Mouse (Mus musculus) heart, embryonic 10.5 days (tissue): ENCODE results near the gene Rfc4. TPM values are rescaled to one million over a fixed set of nuclear protein-coding genes. Genes with fewer than 3 reads are reported as not detected.
"Not testable (repeated sequence)": the region's sequence is repeated elsewhere in the genome, so short reads cannot be mapped to it uniquely, and the experiment has no call there.

Source experiments
- DNase-seq: peaks from one replicate; pipeline ENCODE4 v3.0.0-alpha.2; 2017; ENCODE audit warnings: low spot score
- H3K27ac ChIP-seq: fragments of 300-500 bp; sonication (generic); 2 replicates; pipeline ENCODE4 v1.5.1; 2016; ENCODE audit warnings: mild to moderate bottlenecking
- H3K27me3 ChIP-seq: fragments of 300-500 bp; sonication (generic); 2 replicates; pipeline ENCODE4 v1.6.1; 2016; ENCODE audit warnings: mild to moderate bottlenecking; ENCODE audit not compliant: poor library complexity, insufficient read depth, severe bottlenecking
- H3K36me3 ChIP-seq: fragments of 300-500 bp; sonication (generic); 2 replicates; pipeline ENCODE4 v1.6.1; 2016; ENCODE audit warnings: mild to moderate bottlenecking, moderate library complexity
- H3K4me1 ChIP-seq: fragments of 300-500 bp; sonication (generic); 2 replicates; pipeline ENCODE4 v1.6.1; 2016; ENCODE audit warnings: mild to moderate bottlenecking
- H3K4me3 ChIP-seq: fragments of 300-500 bp; sonication (generic); 2 replicates; pipeline ENCODE4 v1.5.1; 2016; ENCODE audit warnings: mild to moderate bottlenecking, moderate library complexity
- H3K9me3 ChIP-seq: fragments of 300-500 bp; sonication (generic); 2 replicates; pipeline ENCODE4 v1.6.1; 2016; ENCODE audit warnings: mild to moderate bottlenecking, moderate library complexity
- WGBS: fragments of 180-500 bp; shearing (Covaris S2); methylation state at CpG from one replicate; pipeline ENCODE4 v1.1.7; 2016; 5-methylcytosine and 5-hydroxymethylcytosine counted together
- microRNA-seq: library from miRNA; unstranded; fragments of <30 nt; microRNA quantifications from one replicate; pipeline ENCODE4, GENCODE M21; 2017
- polyA plus RNA-seq: library from polyadenylated mRNA; unstranded; fragments of >200 nt; fragmentation: Nextera tagmentation; extraction: Ambion mirVana; gene quantifications from 2 replicates; pipeline ENCODE4 v1.2.1, GENCODE M21; 2016

Rfc4 gene
- polyA plus RNA-seq, 1 experiment from 2014 or later, result 158 TPM

- no peaks in the 10 kb centered on the region for H3K27me3 ChIP-seq
- no peak overlapping the region for H3K27ac ChIP-seq
- no peak for DNase-seq
- no peak overlapping the region for H3K4me3 ChIP-seq
- WGBS, result 83% methylated on average over 6 of the region's 6 CpGs
- H3K4me1 ChIP-seq, result no peaks in the 10 kb centered on the region
- H3K36me3 ChIP-seq, result no peaks in the 10 kb centered on the region
- H3K9me3 ChIP-seq, result no peaks in the 10 kb centered on the region
These were observed 33.4 kb downstream of the Rfc4 start for GRCm38 (mm10) chr16:23094136-23094535.

GRCm38 (mm10) chr16:23093321-23093953 is 34.1 kb downstream of the Rfc4 start:
- H3K4me3 ChIP-seq, result no peak overlapping the region
- peak; percentile 71 for DNase-seq
- WGBS, result 78% methylated on average over 13 of the region's 13 CpGs
- H3K27ac ChIP-seq, result no peak overlapping the region
- H3K9me3 ChIP-seq, result no peaks in the 10 kb centered on the region
- no peaks in the 10 kb centered on the region for H3K27me3 ChIP-seq
- no peaks in the 10 kb centered on the region for H3K4me1 ChIP-seq
- H3K36me3 ChIP-seq, result no peaks in the 10 kb centered on the region

GRCm38 (mm10) chr16:23091345-23091744 is 36.2 kb downstream of the Rfc4 start:
- H3K4me1 ChIP-seq, DNase-seq, H3K9me3 ChIP-seq, H3K4me3 ChIP-seq, H3K27me3 ChIP-seq, H3K27ac ChIP-seq, H3K36me3 ChIP-seq: not testable (repeated sequence)

GRCm38 (mm10) chr16:23088491-23088890 is 39.0 kb downstream of the Rfc4 start:
- H3K36me3 ChIP-seq, H3K4me1 ChIP-seq, H3K9me3 ChIP-seq, H3K27ac ChIP-seq, H3K27me3 ChIP-seq, H3K4me3 ChIP-seq, DNase-seq: not testable (repeated sequence)
- WGBS, result 83% methylated on average over 1 of the region's 1 CpGs

- 61% methylated on average over 4 of the region's 4 CpGs for WGBS
- H3K27ac ChIP-seq, H3K36me3 ChIP-seq, H3K9me3 ChIP-seq, H3K4me1 ChIP-seq, H3K4me3 ChIP-seq, DNase-seq, H3K27me3 ChIP-seq: not testable (repeated sequence)
These were observed 39.8 kb downstream of the Rfc4 start for GRCm38 (mm10) chr16:23087712-23088111.

- H3K9me3 ChIP-seq, H3K27me3 ChIP-seq, DNase-seq, H3K36me3 ChIP-seq, H3K27ac ChIP-seq, H3K4me3 ChIP-seq, H3K4me1 ChIP-seq: not testable (repeated sequence)
- WGBS, result 73% methylated on average over 8 of the region's 8 CpGs
These were observed 40.4 kb downstream of the Rfc4 start for GRCm38 (mm10) chr16:23087159-23087558.

- not testable (repeated sequence) for H3K27me3 ChIP-seq, H3K36me3 ChIP-seq, H3K4me3 ChIP-seq, DNase-seq, H3K4me1 ChIP-seq, H3K9me3 ChIP-seq, H3K27ac ChIP-seq
- WGBS, result 81% methylated on average over 6 of the region's 6 CpGs
These were observed 50.0 kb downstream of the Rfc4 start for GRCm38 (mm10) chr16:23077516-23077915.

Small RNA genes lying within 50 kb of the gene (microRNA-seq; reads per million reads assigned to microRNA genes)
- gene Gm49346, result 0.76 reads per million

Other genes with a start within 250 kb of the Rfc4 start
- gene Ahsg, start 236.5 kb downstream of the Rfc4 start, polyA plus RNA-seq, result 0.73 TPM in 1 of 2 replicates, not detected in the other
- gene Fetub, start 209.4 kb downstream of the Rfc4 start, polyA plus RNA-seq, result 0.12 TPM in 1 of 2 replicates, not detected in the other
- gene Hrg, start 176.7 kb downstream of the Rfc4 start, polyA plus RNA-seq, result 0.08 TPM in 1 of 2 replicates, not detected in the other
- gene Kng2, start 98.3 kb downstream of the Rfc4 start, polyA plus RNA-seq, result 0.13 TPM in 1 of 2 replicates, not detected in the other
- 0.20 and 5.1 TPM in 2 replicates for gene Kng1, start 69.9 kb downstream of the Rfc4 start, polyA plus RNA-seq
- 163 and 184 TPM in 2 replicates for gene Eif4a2, start 20.3 kb downstream of the Rfc4 start, polyA plus RNA-seq
- gene Adipoq, start 18.8 kb upstream of the Rfc4 start, polyA plus RNA-seq, result 0.14 TPM in 1 of 2 replicates, not detected in the other
- gene St6gal1, start 97.0 kb upstream of the Rfc4 start, polyA plus RNA-seq, result 11.2 and 18.0 TPM in 2 replicates